Mouse (Mus musculus) heart, postnatal 0 days (tissue): ENCODE measurements around the gene Gxylt1.

Experiments used
- CTCF ChIP-seq: IDR thresholded peaks from 2 replicates; pipeline ENCODE4 v1.5.1; 2016; ENCODE audit warnings: antibody characterized with exemption, control low read depth, low read depth
- EP300 ChIP-seq: IDR thresholded peaks from 2 replicates; pipeline ENCODE4 v1.6.1; 2016; ENCODE audit warnings: antibody characterized with exemption, low read depth

DNA sequence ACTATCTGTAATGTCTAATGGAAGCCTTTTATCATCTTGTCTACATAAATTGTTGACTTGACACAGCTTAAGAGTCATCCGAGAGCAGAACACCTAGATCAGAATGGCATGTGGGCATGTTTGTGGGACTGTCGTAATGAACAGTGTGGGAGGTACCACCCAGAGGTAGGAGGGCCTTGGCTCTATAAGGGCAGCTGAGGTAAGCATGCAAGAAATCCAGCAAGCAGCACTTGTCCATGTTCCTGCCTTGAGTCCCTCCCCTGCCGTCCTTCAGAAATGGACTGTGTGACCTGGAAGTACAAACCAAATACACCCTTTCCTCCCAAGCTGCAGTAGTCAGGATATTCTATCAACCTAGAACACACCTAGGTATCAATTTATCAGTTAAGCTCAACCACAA, 9.7 kb downstream of the Gxylt1 start:
- TF ChIP-seq EP300: no peak
- TF ChIP-seq CTCF: no peak
